Mouse (Mus musculus): ENCODE data around the gene H2afx.

DNA sequence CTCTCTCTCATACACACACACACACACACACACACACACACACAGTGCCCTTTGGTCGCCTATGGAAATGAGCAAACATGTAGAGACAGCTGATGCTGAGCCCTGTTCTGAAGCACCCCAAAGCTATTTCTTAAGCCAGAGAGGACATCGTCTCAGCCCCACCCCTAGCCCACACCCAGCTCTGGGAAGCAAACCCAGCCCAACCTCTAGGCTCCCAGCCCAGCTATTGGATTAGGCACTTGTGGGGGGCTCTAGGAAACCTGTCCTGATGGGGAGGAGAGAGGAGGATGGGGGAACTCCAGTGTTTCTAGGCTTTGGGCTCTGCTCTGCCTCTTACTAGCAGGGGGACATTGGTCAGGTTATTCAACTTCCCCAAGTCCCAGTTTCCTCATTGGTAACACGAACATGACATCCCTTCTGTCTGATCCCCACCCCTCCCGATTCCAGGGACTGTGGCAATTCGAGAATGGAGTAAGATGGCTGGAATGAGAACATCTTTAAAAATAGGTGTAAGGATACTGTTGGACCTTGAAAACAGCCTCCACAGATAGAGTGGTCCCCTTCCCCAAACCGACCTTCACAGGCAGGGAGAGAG is 48.1 kb upstream of the H2afx start:
- no peak for TF ChIP-seq GATA1 (IDR thresholded peaks at IDR 0.05; ENCODE audit: low read length)
- no peak for TF ChIP-seq TAL1 (IDR thresholded peaks at IDR 0.05; ENCODE audit: low read length)
